Mouse (Mus musculus) thymus, postnatal 14 days (tissue): ENCODE results near the gene Mab21l3.
"Not testable (repeated sequence)": the region's sequence is repeated elsewhere in the genome, so short reads cannot be mapped to it uniquely, and the experiment has no call there.

Experiments used
- DNase-seq: peaks from one replicate; pipeline ENCODE4 v3.0.0; 2021

Mab21l3 gene

GRCm38 (mm10) chr3:101839327-101839726, 9.4 kb downstream of the Mab21l3 start:
- no peak for DNase-seq

- no peak for DNase-seq
Measured at GRCm38 (mm10) chr3:101836971-101837370, 11.8 kb downstream of the Mab21l3 start.

- no peak for DNase-seq
Measured at GRCm38 (mm10) chr3:101836532-101836931, 12.2 kb downstream of the Mab21l3 start.

- no peak for DNase-seq
Measured at GRCm38 (mm10) chr3:101836045-101836444, 12.7 kb downstream of the Mab21l3 start.

GRCm38 (mm10) chr3:101831189-101831858, 17.4 kb downstream of the Mab21l3 start:
- DNase-seq, result peak; percentile 79

- DNase-seq, result no peak
Measured at GRCm38 (mm10) chr3:101829881-101830616, 18.7 kb downstream of the Mab21l3 start.

- no peak for DNase-seq
Measured at GRCm38 (mm10) chr3:101828595-101828994, 20.2 kb downstream of the Mab21l3 start.

GRCm38 (mm10) chr3:101827220-101827715, 21.5 kb downstream of the Mab21l3 start:
- peak; percentile 66 for DNase-seq

- DNase-seq, result no peak
Measured at GRCm38 (mm10) chr3:101824338-101824737, 24.4 kb downstream of the Mab21l3 start.

GRCm38 (mm10) chr3:101822052-101822451, 26.7 kb downstream of the Mab21l3 start:
- no peak for DNase-seq

GRCm38 (mm10) chr3:101820708-101821107, 28.1 kb downstream of the Mab21l3 start:
- not testable (repeated sequence) for DNase-seq

- no peak for DNase-seq
Measured at GRCm38 (mm10) chr3:101816006-101816405, 32.8 kb downstream of the Mab21l3 start.

GRCm38 (mm10) chr3:101814790-101815189, 34.0 kb downstream of the Mab21l3 start:
- DNase-seq, result no peak

GRCm38 (mm10) chr3:101812341-101812962, 36.3 kb downstream of the Mab21l3 start:
- DNase-seq, result peak; percentile 76

- DNase-seq, result no peak
Measured at GRCm38 (mm10) chr3:101811931-101812330, 36.8 kb downstream of the Mab21l3 start.

GRCm38 (mm10) chr3:101807646-101808045, 41.1 kb downstream of the Mab21l3 start:
- DNase-seq, result no peak

- DNase-seq, result no peak
Measured at GRCm38 (mm10) chr3:101806941-101807340, 41.8 kb downstream of the Mab21l3 start.

GRCm38 (mm10) chr3:101806149-101806548, 42.6 kb downstream of the Mab21l3 start:
- peak; percentile 90 for DNase-seq

GRCm38 (mm10) chr3:101805562-101806004, 43.2 kb downstream of the Mab21l3 start:
- DNase-seq, result no peak

- no peak for DNase-seq
Measured at GRCm38 (mm10) chr3:101804971-101805561, 43.7 kb downstream of the Mab21l3 start.

- DNase-seq, result no peak
Measured at GRCm38 (mm10) chr3:101804331-101804730, 44.4 kb downstream of the Mab21l3 start.

- DNase-seq, result no peak
Measured at GRCm38 (mm10) chr3:101803764-101804163, 45.0 kb downstream of the Mab21l3 start.

- DNase-seq, result no peak
Measured at GRCm38 (mm10) chr3:101802746-101803145, 46.0 kb downstream of the Mab21l3 start.
